Mouse (Mus musculus): Measurements from ENCODE around the gene Blm. TPM values are rescaled to one million over a fixed set of nuclear protein-coding genes. Genes with fewer than 3 reads are reported as not detected.

Blm gene
- polyA plus RNA-seq (2012; ENCODE audit: low replicate concordance): 4.4 and 19.5 TPM in 2 replicates

GRCm38 (mm10) chr7:80535009-80535744, at the start of gene Blm:
TSS of gene Blm (minus strand) at chr7:80535119.

GRCm38 (mm10) chr7:80405188-80405695, 129.7 kb downstream of the Blm start, which contains the start of gene Furin:
TSS of gene Furin (minus strand) at chr7:80405436.

Other genes with a start within 250 kb of the Blm start
- gene Prc1, start 240.7 kb downstream of the Blm start, polyA plus RNA-seq (2012; ENCODE audit: low replicate concordance): 3.1 and 6.8 TPM in 2 replicates
- 8.7 and 20.1 TPM in 2 replicates for gene Rccd1, start 210.7 kb downstream of the Blm start, polyA plus RNA-seq (2012; ENCODE audit: low replicate concordance)
- gene Unc45a, start 194.1 kb downstream of the Blm start, polyA plus RNA-seq (2012; ENCODE audit: low replicate concordance): 81.4 and 176 TPM in 2 replicates
- gene Hddc3, start 192.0 kb downstream of the Blm start, polyA plus RNA-seq (2012; ENCODE audit: low replicate concordance): 3.7 and 20.8 TPM in 2 replicates
- 81.8 and 121 TPM in 2 replicates for gene Man2a2, start 163.7 kb downstream of the Blm start, polyA plus RNA-seq (2012; ENCODE audit: low replicate concordance)
- 128 and 133 TPM in 2 replicates for gene Fes, start 147.2 kb downstream of the Blm start, polyA plus RNA-seq (2012; ENCODE audit: low replicate concordance)
- gene Furin, start 129.7 kb downstream of the Blm start, polyA plus RNA-seq (2012; ENCODE audit: low replicate concordance): 77.1 and 176 TPM in 2 replicates
- 35.2 and 68.1 TPM in 2 replicates for gene Crtc3, start 153.8 kb upstream of the Blm start, polyA plus RNA-seq (2012; ENCODE audit: low replicate concordance)

All from hematopoietic multipotent progenitor cell, adult 10-12 weeks (in vitro differentiated cells).